Mouse (Mus musculus) 416B (cell line): ENCODE results near the gene Amz2.
A peak's percentile ranks its signal among the peaks of the same experiment; 100 is the strongest.

Experiments used
- DNase-seq: peaks from one replicate; pipeline ENCODE4 v3.0.0; 2011; ENCODE audit warnings: low read depth

Amz2 gene

GRCm38 (mm10) chr11:109470921-109471861, 45.4 kb downstream of the Amz2 start:
- peak; percentile 70 for DNase-seq

DNA sequence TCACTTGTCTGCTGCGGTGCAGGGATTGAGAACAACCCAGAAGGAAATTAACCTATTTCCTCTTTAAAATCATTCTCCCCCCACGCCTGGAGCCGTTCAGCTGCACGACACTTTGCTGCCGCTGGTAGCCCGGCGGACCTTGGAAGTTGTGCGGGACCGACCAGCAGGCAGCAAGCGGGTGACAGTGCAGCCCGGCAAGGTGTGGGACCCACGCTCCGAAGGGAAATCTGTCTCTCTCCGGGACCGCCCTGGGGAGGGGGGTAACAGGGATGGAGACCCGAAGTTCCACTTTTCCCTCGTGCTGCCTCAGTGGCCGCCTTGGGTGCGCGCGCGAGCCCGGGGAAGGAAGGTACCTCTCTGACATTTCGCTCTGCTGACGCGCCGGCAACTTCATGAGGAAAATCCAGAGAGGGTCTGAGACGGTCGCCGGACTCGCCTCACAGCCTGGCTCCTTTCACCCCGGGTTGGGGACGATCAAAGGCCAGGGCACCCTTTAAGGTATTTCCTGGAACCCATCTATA, 46.5 kb downstream of the Amz2 start:
- peak; percentile 53 for DNase-seq

DNA sequence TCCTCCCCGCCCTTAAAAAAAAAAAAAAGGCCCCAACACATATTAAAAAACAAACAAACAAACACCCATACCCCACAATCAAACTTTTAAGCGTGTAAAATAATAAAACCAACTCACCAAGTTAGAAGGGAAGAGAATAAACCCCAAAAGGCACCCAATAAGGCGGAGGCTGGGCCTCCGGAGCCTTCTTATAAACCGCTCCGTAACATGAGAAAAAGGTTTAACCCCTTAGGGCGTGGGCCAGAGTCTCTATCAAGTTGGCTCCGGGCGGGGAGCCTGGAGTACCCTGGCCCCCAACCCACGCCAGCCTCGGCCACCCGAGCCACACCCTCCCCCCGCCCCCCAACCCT, 47.0 kb downstream of the Amz2 start:
- DNase-seq: no peak

DNA sequence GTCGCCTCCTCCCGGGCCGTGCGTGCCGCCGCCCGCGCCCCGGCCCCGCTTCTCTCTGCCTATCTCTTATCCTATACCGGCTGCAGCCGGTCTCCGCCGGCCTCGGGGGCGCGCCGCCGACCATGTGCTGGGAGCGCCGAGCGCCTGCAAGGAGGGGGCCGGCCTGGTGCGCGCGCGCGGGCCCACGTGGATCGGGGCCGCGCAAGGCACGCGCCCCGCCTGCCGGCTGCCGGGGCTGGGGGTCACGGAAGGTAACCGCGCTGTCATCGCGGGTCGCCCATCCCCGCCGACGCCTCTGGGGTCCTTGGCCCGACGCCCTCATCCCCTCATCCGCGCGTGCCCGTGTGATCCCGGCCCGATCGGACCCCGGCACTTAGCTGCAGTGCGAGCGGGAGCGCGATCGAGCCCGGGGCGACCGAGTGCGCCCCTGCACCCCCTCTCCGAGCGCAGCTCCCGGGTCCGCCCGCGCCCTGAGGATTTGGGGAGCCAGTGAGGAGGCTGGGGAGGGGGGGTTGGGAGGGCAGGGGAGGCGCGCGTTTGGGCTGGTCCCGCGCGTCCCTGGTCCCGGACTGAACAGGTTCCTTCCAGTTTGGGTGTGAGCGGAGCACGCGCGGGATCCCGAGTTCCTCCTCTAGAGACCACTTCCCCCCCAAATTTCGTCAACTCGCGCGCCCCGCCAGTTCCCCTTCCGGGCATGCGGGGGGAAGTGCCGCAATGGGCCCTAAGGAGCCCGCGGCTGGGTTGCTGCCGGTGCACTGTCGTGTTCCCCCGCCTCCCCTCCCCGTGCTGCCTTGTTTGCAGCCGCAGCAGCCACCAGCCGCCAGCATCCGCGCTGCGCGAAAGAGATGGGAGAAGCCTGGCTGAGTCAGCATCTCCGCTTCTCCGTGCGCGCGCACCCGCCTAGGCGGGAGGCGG, 47.7 kb downstream of the Amz2 start, which contains the start of the genes Arsg and Slc16a6:
TSS of gene Arsg (plus strand) at position 204 of the 915 bp plus-strand sequence.
TSS of gene Slc16a6 (minus strand) at position 428 of the 915 bp plus-strand sequence.
- DNase-seq: peak; percentile 96

DNA sequence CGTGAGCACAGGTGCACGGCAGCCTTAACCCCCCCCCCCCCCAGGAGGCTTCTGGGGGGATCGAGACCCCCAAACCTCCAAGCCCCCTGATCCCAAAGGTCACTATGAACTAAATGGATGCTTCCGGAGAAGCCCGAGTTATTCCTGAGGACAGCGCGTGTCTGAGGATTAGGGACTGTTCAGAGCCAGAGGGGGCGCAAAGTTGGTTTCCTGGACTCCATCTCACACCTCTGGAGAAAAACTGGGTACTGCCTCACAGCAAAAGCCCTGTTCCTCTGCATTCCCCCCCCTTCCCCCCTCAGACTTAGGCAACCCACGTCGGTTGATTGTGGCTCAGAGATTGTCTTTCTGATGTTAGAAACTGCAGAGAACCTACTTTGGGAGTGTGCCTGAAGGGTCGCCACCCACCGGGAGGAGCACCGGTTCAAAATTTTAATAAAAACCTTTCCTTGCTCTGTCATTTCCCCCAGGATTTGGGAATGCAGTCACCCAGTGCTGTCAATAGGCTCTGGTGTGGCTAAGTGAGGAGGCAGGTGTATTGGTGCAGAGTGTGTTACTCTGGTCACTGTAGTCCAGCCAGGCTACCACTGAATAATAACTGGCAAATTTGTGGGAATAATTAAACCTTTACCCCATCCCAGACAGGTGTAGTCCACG, 48.5 kb downstream of the Amz2 start:
- peak; percentile 86 for DNase-seq

GRCm38 (mm10) chr11:109474836-109475235, 49.1 kb downstream of the Amz2 start:
- no peak for DNase-seq

DNA sequence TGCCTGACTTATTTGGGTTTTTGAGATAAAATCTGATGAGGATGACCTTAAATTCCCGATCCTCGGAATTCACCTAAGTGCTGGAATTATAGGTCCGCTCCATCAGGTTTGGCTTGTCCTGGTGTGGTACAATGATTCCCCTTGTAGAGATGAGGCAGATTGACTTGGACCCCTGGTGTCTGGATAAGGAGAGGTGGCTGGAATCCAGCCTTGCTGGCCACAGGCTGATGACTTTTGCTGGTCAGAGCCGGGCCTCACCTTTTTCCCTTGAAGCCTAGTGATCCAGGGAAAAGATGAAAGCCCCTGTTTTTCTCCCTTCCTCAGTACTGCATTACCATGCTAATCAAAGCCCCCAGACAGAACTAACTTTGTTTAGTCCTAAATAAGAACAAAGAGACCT, 50.0 kb downstream of the Amz2 start:
- DNase-seq: no peak

DNA sequence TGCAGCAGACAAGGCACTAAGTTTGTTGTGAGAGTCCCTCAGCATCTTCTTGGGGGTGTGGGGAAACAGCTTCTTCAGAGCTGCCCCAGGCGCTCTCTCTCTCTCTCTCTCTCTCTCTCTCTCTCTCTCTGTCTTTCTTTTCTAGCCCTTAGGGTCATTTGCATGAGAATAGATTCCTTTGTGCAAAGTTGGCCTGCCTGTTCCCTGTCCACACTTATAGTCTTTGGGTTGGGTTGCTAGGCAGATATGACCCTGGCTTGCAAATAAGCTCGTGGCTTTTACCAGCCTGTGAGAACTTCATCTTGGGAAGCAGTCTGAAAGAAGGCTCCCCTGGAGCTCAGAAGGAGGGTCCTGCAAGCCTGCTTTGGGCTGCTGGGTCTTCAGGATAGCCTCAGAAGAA, 50.5 kb downstream of the Amz2 start:
- DNase-seq: no peak

- DNase-seq: no peak
Observed at GRCm38 (mm10) chr11:109476653-109477052, 50.9 kb downstream of the Amz2 start.

GRCm38 (mm10) chr11:109477606-109478380, 52.0 kb downstream of the Amz2 start:
- no peak for DNase-seq

DNA sequence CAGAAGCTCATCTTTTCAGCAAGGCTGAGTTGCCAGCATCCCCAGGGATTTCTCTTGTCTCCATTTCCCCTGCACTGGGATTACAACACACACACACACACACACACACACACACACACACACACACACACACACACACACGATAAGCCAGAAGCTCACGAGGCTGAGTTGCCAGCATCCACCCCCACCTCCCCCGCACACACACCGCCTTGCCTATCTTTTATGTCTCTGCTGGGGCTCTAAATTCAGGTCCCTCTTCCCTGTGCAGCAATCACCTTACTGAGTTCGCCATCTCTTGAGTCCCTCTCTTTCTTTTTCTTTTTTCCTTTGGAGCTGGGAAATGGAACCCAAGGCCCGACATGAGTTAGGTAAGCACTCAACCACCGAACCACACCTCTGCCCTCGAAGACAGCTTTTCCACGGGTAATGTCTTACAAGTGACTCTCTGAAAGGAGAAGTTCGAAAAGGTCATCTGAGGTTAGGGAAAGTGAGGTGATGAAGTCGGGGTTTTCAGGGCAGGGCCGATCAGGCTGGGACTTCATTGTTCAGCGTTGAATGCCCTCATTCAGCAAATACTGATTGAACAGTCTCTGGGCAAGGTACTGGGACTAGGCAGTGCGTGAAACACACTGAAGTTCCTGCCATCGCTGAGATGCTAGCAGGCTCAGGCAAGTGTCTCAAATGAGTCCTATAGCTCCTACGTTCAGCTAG, 54.0 kb downstream of the Amz2 start:
- peak; percentile 67 for DNase-seq

DNA sequence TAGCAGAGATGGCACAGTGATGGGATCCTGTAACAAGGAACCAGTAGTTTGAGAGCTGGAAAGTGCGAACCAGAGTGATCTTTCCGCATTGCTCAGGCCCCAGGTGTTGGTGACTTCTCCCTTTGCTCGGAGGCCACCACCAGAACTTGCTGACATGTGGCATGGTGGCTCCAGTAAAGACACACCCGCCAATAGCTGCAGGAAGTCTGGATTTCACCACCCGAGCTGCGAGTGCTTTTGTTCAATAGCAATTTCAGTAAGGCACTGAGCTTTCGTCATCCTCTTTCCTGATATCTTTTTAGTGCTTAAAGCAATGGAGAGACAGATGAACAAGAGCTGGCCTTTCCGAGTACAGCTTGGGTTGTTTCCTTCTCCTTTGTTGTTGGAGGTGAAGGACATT, 54.7 kb downstream of the Amz2 start:
- peak; percentile 66 for DNase-seq

DNA sequence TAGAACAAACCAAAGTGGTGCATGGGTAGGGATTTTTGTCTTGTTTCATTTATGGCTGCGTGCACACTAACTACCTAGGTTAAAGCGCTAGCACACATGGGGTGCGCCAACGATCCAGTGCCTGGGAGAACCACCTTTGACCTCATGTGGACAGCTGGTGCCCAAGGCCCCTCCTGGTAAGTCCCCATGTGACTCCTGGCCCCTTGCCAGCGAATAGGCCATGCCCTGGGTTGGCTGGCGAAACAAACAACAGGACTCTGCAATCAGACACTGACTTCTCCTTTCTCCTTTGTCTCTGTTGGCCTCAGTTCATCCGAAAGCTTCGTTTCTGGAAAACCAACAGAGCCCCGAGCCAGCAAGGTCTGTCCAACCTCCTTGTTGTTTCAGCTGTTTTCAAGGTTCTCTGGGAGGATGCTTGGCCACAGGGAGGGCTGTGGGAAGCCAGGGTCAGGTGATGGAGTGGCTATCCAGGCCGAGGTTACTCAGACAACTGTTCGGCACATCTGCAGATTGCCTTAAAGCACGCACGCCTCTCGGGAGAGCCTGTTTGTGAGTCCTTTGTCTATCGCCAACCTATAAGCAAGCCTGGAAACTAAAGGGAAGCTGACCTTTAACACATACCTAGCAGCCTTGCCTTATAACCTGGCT, 59.8 kb downstream of the Amz2 start:
- DNase-seq: peak; percentile 29

DNA sequence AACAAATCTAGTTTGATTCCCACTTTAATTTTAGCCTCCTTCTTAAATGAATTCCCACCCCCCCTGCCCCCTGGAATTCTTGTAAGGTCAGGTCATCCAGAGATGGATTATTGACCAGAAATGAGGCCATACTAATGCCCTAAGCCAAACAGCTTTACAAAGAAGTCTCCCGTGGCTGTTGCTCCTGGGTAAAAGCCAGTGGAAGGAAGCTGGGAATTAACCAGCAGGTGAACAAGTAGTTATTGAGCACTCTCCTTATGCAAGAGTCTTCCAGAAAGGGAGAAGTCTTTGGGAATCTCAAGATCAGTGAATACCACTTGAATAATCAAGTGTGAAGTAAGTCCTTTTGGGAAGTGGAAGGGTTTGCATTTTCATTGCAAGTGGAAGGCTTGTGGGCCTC, 61.4 kb downstream of the Amz2 start:
- no peak for DNase-seq

- peak; percentile 97 for DNase-seq
Observed at GRCm38 (mm10) chr11:109487991-109488684, 62.4 kb downstream of the Amz2 start.

DNA sequence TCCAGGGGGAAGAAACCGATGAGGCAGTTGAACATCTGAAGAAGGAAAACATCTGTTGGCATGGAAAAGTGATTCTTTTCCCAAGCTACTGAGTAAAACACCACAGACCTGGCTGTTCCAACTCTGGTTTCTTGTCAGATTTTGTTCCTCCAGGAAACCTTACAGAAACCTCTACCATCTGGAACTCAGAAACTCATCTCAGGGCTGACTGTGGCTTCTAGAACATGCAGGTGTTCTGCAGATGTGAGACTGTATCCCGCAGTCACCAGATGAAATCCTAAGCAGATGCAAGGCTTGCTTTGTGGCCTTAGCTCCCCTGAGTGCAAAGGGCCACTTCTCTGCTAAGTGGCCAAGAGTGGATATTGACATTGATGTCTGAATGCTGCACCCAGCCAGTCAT, 64.0 kb downstream of the Amz2 start:
- DNase-seq: no peak

GRCm38 (mm10) chr11:109491844-109492243, 66.1 kb downstream of the Amz2 start:
- no peak for DNase-seq

DNA sequence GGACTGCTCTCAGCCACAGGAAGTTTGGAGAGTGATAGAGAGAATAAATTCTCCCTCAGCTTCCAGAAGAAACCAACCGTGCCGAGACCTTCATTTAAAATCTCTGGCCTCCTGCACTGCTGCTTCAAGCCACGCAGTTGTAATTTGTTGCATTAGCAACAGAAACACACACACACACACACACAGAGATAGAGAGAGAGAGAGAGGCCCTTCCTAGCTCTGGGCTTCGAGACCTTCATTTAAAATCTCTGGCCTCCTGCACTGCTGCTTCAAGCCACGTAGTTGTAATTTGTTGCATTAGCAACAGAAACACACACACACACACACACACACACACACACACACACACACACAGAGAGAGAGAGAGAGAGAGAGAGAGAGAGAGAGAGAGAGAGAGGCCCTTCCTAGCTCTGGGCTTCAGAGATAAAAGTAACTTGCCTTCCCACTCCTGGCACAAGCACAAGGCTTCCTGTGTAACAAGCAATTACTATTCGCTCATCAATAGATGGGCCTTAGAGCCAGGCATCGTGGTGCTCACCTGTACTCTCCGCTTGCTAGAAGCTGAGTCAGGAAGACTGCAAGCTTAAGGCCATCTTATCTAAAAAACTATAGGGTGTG, 67.2 kb downstream of the Amz2 start:
- DNase-seq: peak; percentile 15
